Mouse (Mus musculus) ZHBTc4 (cell line): ENCODE measurements around the gene Fadd.

Source experiments
- DNase-seq: peaks from one replicate; pipeline ENCODE4 v3.0.0-alpha.2; 2011; ENCODE audit warnings: low read depth, low spot score

Gene Fadd

DNA sequence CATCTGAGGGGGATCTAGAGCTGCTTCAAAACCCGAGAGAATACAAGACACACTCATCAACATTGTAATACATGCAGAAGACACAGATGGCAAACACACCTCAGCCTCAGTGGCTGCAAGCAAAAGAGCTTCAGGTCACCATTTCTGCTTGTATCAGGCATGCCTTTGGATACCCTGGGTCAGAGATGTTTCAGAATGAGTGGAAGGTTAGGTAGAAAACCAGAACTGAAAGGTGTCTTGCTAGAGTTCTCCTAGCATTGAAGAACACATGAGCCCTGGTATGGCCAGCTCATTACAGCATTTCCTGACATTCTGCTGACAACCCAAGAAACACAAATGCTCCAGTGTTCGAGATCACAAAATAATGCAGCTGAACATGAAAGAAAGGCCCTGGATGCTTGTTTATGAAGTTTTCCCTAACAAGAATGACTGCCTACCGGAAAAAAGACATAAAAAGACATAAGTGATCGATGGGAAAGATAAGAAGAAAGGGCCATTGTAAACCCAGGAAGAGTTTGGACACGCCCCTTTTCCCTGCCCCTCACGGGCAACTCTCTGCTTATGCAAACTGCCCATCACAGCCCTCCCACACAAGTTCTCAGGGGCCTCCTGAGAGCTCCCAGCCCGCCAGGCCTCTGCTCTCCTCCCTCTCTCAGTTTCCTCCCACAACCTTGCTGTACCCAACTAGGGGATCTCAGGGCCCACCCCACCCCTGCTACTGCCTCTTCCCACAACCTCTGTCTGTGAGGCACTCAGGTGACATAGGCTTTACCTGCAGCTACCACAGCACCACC is 50.5 kb downstream of the Fadd start:
- DNase-seq: peak; percentile 24

- DNase-seq: no peak
These were observed 52.4 kb downstream of the Fadd start for GRCm38 (mm10) chr7:144529851-144530250.

- DNase-seq: no peak
These were observed 54.5 kb downstream of the Fadd start for GRCm38 (mm10) chr7:144527723-144528221.
